Mouse (Mus musculus): ENCODE measurements at regions not wholly inside any gene's neighbourhood (a gene's known extent, or its start where the extent isn't known, plus 50 kb on each side); places are given as distances from the start of the nearest gene placed in this dataset.

- H3K36me3 ChIP-seq, result no peaks in the 10 kb centered on the region
- H3K9ac ChIP-seq, result no peak overlapping the region
- H3K27ac ChIP-seq (replicated peaks), result no peak overlapping the region
- no peak overlapping the region for H3K4me3 ChIP-seq
- ATAC-seq (ENCODE audit: low read depth), result no peak
- WGBS, result 93% methylated on average over 1 of the region's 1 CpGs
- no peaks in the 10 kb centered on the region for H3K27me3 ChIP-seq
- H3K9me3 ChIP-seq, result no peaks in the 10 kb centered on the region
- no peaks in the 10 kb centered on the region for H3K4me1 ChIP-seq (replicated peaks)
- H3K4me2 ChIP-seq, result no peak overlapping the region
These were observed 49.9 kb upstream of the Boc start for GRCm38 (mm10) chr16:44608586-44608985.
